Mouse (Mus musculus): ENCODE results near the gene Tmed5. TPM values are rescaled to one million over a fixed set of nuclear protein-coding genes. Genes with fewer than 3 reads are reported as not detected.
A peak's percentile ranks its signal among the peaks of the same experiment; 100 is the strongest.
"Not testable (repeated sequence)": the region's sequence is repeated elsewhere in the genome, so short reads cannot be mapped to it uniquely, and the experiment has no call there.

Gene Tmed5
- total RNA-seq (2021): 100 to 1,000 TPM in 1 of 2 experiments, 10 to 100 TPM in 1; 88.3 to 112 TPM
- long read RNA-seq, experiment 1, transcript Tmed5-201 (4 exons, 3,800 nt): major isoform, 169 of 198 reads
- long read RNA-seq, experiment 1, partial matches to known transcripts: 4 of 198 reads
- long read RNA-seq, experiment 1, other reads (novel, unspliced or antisense): 24 of 198 reads
- long read RNA-seq, experiment 2, transcript Tmed5-201 (4 exons, 3,800 nt): major isoform, 90 of 108 reads
- long read RNA-seq, experiment 2, partial matches to known transcripts: 2 of 108 reads
- long read RNA-seq, experiment 2, other reads (novel, unspliced or antisense): 14 of 108 reads

DNA sequence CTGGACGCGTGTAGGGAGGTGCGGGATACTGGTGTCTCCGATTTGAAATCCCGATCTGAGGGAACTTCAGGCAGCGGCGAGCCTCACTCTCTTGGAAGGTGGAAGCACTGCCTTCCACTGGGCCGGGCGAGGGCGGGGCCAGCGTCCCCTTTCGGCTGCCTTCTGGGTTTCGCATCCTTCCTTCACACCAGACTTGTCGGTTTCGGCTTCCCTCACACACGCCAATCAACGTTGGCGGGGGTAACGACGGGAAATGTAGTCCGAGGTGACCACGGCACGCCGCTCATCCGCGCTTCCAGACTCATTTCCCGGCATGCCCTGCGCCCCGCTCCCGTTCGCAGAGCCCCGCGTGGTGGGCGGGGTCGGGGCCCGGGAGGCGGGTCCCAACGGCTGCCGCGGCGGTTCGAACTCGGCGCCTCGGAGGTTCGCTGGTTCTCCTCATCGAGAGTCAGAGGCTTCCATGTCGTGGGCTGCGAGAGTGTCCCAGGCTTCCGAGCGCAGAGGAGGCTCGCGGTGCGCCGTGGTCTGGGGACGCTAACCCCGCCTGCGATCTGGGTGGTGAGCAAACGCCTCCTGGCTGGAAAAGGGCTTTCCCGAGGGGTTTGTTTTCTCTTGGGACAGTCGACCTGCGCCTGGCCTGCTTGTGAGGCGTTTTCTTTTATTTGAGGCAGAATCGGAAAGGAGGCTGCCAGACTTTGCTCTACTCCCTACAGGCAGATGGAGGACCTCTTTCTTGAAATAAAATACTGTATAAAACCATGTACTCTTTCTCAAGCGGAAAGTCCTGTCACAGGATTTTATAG, at the start of gene Tmed5, which contains the start of gene Ccdc18:
Gene Tmed5 (minus strand): TSS at position 180 of the 803 bp plus-strand sequence.
Gene Ccdc18 (plus strand): TSS at position 435 of the 803 bp plus-strand sequence.
- DNase-seq: peak; percentile 99

DNA sequence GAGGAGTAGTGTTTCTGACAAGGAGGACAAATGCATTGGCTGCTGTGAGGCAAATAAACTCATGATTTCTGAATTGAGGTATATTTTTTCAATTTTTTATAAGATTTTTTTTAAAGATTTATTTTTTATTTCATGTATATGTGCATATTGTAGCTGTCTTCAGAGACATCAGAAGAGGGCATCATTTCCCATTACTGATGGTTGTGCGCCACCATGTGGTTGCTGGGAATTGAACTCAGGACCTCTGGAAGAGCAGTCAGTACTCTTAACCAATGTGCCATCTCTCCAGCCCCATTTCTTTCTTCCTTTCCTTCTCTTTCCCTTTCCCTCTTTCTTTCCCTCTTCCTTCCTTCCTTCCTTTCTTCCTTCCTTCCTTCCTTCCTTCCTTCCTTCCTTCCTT, 31.3 kb upstream of the Tmed5 start:
- DNase-seq: peak; percentile 59

DNA sequence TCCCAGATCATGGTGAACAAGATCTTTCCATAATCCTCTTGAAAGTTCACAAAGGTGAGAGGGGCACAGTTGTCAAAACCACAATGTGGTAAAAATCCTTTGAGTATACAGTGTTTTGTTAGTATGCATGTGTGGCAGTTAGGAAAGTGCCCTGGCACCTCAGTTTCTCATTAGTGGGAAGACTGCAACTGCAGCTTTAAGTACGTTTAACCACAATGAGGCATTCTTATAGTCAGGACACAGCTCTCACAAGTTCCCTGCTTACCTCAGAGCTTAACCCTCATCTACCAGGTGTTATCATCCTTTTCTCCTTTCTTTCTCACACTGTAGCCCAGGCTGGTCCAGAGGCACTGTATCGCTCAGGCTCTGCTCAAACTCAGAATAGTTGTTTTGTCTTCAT, 28.4 kb upstream of the Tmed5 start:
- no peak for DNase-seq

DNA sequence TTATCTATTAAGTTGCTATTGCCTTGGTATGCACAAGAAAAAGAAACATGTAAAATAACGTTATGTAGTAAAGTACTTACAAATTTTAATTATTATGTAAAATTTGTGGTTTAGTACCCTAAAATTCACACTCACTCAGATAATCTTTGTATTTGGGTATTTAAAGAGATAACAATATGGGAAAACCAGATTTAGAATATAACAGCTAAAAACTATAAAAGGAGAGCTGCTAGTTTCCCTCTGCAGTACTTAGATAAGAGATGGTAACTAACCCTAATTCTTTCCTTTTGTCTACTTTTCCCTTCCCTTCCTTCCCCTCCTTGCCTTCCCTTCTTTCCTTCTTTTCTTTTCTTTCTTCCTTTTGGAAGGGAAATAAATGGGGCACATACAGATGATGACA, 20.2 kb upstream of the Tmed5 start:
- no peak for DNase-seq

DNA sequence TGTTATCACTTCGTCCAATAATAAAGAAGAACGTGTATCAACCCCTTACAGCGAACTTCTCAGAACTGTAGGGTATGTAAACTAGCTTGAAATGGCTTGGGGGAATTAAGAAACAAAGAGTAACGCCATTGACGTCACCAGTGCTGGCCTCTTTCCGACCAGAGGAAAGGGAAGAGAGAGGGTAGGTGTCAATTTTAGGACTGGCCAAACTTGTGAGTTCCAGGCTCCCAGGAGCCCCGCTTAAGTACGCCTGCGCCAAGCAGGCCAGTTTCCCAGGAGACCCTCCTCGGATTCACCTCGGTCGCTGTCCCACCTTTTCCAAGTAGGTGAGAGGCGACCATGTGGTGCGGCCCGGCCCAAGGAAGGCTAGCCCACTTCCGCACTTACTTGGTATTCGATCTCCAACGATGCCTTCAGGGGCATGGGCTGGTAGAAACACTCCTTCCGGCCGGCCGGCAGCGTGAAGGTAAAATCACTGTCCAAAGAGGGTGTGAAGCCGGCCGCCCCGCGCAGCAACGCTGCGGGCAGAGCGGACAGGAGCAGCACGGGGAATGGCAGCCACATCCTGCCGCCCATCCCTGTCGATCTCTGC, 475 bp downstream of the Tmed5 start:
- DNase-seq: peak; percentile 77

DNA sequence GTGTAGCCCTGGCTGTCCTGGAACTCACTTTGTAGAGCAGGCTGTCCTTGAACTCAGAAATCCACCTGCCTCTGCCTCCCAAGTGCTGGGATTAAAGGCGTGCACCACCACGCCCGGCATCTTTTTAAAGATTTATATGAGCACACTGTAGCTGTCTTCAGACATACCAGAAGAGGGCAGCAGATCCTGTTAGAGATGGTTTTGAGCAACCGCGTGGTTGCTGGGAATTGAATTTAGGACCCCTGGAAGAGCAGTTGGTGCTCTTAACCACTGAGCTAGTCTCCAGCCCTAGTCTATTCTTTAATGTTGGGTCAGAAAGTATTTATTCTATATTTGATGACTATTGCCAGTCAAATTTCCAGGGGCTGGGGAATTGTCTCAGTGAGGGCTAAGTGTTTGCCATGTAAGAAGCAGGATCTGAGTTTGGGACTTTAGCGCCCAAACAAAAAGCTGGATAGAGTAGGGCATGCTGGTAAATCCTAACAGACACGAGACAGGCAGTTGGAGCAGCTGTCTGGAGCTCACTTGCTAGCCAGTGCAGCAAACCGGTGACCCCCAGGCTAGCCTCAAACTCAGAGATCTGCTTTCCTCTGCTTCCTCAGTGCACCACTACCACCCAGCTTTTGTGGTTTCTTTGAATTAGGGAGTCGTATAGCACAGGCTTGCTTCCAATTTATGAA, 12.1 kb downstream of the Tmed5 start:
- DNase-seq: no peak

DNA sequence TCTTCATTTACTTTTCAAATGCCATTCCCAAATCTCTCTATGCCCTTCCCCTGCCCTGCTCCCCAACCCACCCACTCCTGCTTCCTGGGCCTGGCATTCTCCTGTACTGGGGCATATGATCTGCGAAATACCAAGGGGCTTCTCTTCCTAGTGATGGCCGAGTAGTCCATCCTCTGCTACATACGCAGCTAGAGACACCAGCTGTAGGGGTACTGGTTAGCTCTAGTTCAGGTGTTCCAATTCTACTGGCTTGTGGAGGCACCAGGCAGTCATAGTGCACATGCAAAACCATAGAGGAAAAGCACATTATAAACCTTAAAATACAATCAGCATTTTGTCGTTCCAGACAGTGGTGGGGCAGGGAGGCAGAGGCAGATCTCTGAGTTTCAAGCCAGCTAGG, 14.7 kb downstream of the Tmed5 start:
- DNase-seq: no peak

DNA sequence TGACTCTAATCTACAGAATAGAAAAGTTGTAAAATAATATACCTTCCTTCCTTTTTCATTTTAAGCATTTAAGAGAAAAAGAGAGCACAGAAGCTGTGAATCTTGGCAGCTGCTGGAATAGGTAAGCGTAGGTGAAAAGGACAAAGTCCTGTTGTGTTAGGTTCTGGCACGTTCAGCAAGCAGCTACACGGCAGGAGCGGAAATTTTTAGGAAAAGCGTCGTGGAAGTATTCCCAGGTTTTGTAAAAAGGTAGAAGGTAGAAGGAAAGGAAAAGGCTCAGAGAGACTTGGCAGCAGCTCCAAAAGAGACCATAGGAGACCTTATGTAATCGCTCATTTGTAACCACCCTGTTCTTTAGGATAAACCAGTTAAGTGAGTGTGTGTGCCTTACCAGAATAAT, 23.1 kb downstream of the Tmed5 start:
- DNase-seq: no peak

DNA sequence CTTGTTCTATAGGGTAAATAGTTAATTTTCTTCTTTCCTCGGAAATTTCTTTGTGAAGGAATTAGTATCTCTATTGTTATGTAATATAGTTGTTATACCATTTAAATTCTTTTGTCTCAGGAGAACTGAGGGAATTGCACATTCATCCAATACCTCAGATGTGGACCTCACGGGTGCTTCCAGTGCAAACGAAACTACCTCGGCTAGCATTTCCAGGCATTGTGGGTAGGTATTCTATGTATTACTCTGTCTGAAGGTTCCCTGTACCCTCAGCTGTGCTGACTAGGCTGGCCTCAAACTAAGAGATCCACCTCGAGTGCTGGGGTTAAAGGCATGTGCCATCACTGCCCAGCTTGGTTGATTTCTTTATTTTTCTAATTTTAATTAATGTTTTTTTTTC, 28.1 kb downstream of the Tmed5 start:
- no peak for DNase-seq

DNA sequence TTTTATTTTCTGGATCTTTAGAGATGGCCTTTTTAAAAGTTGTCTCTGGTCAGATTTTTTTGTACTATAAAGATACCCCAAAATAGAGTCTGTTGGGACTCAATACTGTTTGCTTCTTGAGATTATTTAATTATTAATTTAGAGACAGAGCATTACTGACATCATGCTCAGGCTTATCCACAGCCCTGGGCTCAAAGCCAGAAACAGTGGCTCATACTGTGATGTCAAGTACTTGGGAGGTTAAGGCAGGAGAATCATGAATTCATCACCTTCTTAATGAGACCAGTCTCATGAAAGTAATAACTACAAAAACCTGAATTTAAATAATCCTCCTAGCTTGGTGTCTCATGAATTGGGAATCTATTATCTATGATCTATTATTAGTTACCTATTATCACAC, 32.2 kb downstream of the Tmed5 start:
- DNase-seq: peak; percentile 28

DNA sequence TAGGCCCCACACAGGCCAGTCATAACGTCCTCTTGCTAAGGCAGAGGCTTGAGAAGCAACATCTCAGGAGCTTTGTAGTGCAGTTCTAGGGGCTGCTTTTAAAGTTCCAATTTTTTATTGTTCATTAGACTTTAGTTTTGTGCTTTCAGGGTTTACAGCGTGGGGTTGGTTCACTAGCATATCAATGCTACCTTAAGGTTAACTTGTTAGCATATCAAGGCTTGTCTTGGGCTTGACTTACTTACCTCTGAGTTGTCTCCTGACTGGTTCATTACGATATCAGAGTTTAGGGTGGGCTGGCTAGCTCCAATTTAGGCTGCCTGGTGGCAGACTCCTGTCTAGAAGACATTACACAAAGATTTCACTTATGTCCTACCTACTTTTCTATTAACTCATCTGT, 34.7 kb downstream of the Tmed5 start:
- DNase-seq: no peak

DNA sequence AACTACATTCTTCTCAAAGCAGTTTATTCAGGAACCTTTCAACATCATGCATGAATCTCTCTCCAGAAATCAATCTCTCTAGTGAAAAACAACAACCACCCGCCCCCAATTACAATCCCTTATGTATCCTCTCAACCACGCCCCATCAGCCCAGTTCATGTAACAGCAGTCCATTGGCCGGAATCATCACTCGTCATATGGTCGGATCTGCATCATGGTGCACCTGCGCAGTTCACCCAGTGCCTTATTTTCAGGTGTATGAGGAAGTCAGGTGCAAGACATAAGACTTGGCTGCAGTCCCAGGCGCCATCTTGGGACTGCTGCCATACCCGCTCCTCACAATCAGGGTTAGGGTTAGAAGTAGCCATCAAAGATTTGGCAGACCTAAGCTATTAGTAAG, 39.7 kb downstream of the Tmed5 start:
- DNase-seq: not testable (repeated sequence)

DNA sequence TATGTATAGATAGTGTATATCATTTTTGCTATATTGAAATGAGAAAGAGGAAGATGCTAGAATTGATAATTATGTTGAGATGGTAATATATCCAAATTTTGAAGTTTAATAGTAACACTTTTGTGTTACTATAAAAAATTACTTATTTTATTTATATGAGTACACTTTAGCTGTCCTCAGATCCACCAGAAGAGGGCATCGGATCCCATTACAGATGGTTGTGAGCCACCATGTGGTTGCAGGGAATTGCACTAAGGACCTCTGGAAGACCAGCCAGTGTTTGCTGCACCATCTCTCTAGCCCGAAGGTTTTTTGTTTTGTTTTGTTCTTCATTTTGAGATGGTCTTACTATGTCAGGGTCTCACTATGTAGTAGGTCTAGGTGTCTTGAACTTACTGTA, 47.0 kb downstream of the Tmed5 start:
- no peak for DNase-seq

DNA sequence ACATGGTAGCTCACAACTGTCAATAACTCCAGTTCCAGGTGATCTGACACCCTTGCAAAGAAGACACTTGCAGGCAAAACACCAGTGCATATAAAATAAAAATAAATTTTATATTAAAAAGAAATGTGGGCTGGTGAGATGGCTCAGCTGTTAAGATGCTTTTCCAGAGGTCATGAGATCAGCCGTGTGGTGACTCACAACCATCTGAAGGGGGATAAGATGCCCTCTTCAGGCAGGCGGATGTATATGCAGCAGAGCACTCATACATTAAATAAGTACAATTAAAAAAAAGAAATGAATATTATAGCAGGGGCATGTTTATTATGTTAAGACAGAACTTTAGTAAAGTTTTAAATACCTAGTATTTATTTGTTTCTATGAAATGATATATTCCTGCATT, 50.0 kb downstream of the Tmed5 start:
- peak; percentile 16 for DNase-seq

DNA sequence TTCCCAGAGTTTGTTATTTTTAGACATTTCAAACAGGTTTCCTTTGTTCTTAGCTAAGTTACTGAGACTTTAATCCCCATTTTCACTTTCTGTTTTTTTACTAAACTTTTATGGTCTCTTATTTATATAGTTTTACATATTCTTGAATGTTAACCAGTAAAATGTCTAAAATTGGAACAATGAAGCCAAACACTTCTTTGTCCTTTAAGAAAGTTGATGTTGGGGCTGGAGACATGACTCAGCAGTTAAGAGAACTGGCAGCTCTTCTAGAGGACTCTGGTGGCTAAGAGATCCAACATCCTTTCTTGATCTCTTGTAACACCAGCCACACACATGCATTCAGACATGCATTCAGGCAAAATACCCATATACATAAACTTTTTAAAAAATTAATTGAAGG, 52.8 kb downstream of the Tmed5 start:
- DNase-seq: no peak

DNA sequence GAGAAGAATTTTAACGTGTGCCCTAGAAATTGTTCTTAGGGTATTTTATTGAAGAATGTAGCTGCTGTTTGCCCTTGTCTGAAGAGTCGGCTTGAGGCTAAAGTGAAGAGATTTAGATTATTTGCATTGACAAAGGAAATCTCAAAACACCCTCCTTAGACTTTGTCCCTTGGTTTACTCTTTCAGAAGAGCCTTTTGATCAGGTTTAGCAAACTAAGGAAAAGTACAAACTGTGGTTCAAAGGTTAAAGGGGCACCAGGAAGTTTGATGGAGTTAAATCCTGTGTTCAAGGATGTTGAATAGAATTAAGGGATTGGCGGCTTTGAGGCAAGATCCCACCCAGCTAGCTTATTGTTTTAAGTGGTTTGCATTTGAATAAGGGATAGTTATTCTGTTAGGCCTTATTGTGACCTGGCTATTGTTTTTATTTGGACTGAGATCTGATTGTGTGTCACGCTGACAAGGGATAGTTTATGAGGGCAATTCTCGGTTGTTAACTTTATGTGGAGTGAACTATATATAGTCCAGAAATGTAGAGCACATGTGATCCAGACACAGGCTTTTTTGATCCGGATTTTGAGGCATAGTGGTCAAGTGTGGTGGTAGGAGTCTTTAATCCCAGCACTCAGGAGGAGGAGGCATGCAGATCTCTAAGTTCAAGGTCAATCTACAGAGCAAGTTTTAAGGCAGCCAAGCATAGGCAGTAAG, 55.4 kb downstream of the Tmed5 start:
- no peak for DNase-seq

DNA sequence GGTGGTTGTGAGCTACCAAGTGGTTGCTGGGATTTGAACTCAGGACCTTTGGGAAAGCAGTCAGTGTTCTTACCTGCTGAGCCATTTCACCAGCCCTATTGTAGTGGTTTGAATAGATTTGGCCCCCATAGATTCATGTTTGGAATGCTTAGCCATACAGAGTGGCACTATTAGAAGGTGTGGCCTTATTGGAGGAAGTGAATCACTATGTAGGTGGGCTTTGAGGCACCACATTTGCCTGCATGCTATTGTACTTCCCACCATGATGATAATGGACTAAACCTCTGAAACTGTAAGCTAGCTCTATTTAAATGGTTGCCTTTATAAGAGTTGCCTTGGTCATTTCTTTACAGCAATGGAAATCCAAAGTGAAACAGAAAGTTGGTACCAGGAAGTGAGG, 56.2 kb downstream of the Tmed5 start:
- no peak for DNase-seq

DNA sequence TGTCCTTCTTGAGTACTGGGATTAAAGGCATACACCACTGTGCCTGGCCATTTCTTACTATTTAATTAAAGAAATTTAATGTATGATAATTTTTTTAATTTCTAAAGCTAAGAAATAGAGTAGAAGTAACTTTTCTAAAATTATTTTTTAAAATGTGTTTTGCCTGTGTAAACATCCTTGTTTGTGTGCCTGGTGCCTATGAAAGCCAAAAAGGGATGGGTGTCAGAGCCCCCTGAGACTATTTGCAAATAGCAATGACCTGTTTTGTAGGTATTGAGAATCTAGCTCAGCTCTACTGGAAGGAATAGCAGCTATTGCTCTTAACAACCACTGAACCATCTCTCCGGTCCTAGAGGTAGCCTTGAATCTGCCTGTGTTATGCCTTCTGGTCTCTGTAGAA, 60.1 kb downstream of the Tmed5 start:
- no peak for DNase-seq

DNA sequence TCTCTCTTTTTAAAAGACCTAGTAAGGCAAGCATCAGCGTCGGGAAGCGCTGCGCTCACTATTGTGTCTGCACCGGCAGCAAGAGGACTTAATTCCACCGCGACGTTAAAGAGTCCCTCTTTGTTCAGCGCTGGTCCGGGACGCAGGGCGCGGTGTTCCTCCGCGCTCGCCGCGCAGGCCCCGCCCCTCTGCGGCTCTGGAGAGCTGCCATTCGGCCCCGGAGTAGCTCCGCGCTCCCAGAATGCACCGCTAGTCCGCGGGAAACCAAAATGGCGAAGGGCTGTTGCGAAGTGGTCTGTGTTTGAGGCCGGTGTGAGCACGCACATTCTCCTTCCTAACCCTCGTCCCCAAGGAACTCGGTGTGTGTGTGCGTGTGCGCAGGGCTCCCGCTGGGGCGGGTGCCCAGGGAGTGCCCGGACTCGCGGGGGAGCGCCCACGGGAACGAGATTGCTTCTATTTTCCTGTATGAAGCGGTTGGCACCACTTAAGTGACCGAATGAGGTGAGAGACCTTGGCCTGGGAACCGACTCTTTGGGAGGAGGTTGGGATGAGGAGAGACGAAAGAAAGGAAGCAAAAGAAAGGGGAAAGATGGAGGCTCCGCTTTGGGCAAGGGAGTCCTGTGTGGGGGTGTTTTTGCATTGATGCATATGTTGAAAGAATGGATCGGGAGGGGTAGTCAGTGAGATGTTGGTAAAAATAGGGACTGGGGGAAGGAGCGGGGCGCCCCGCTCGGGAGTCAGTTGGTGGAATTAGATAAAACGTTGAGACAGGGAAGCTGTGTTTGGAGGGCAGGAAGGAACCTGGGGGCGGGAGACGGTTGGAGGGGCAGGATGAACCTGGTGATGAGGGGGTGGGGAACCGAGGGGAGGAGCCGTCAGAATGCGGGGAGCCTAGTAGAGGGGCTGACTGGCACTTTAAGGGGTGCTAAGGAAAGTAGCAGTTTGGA, 66.7 kb downstream of the Tmed5 start, which contains the start of gene Mtf2:
Gene Mtf2 (plus strand): TSS at position 210 of the 947 bp plus-strand sequence.
- peak; percentile 98 for DNase-seq

DNA sequence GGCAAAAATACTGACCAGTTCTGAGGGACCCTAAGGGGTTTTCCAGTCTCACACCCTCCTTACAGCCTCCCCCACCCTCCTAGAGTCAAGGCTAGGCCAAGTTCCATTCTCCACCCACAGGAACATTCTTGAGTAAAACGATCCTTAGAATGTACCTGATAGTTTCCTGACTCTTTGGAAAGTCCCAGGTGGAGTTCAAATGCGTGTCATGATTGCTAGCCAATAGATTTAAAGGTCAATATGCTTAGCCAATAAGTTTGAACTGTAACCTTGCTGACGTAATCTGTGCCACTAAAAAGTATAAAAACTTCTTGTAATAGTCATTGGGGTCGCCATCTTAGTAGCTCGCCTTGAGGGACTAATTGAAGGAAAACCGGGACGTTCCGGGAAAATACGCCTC, 72.0 kb downstream of the Tmed5 start:
- DNase-seq: no peak

All from adrenal gland, postnatal 10 days (tissue).